Mouse (Mus musculus): ENCODE measurements around the gene Parp16. TPM values are rescaled to one million over a fixed set of nuclear protein-coding genes. Genes with fewer than 3 reads are reported as not detected.
"Not testable (repeated sequence)": the region's sequence is repeated elsewhere in the genome, so short reads cannot be mapped to it uniquely, and the experiment has no call there.

Gene Parp16
- total RNA-seq, 2 experiments from 2014 or later = 3.7 to 4.6 TPM

DNA sequence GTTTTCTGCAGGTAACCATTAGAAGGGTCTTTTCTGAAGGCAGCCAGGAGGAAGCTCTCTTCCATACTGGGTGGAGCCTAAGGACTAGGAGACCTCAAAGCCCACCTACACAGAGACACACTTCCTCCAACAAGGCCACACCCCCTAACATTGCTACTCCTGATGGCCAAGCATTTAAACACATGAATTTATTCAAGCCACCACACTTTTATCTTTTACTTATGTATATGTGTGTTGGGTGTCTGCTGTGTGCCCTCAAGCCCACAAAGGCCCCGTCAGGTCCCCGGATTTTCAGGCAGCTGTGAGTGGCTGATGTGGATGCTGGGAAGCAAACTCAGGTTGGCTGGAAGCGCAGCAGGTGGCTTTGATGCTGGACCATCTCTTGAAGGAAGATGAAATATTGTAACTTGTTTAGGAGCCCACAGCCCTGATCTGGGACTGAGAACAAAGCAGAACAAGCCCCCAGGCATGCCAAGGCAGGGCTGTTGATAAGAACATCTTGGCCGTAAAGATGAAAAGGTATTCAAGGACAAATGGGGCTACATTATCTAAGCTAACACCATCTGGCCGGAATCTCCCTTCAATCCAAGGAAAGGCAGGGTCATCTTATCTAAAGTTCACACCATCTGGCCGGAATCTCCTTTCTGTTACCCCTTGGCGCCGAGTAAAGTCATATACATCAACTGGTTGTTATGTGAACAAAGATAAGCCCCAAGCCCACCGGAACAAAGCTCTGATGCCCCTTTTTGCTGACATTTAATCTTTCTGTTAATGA is 12.1 kb downstream of the Parp16 start:
- not testable (repeated sequence) for DNase-seq (ENCODE audit: extremely low spot score in 1 of 2, low spot score in 1 of 2)

DNA sequence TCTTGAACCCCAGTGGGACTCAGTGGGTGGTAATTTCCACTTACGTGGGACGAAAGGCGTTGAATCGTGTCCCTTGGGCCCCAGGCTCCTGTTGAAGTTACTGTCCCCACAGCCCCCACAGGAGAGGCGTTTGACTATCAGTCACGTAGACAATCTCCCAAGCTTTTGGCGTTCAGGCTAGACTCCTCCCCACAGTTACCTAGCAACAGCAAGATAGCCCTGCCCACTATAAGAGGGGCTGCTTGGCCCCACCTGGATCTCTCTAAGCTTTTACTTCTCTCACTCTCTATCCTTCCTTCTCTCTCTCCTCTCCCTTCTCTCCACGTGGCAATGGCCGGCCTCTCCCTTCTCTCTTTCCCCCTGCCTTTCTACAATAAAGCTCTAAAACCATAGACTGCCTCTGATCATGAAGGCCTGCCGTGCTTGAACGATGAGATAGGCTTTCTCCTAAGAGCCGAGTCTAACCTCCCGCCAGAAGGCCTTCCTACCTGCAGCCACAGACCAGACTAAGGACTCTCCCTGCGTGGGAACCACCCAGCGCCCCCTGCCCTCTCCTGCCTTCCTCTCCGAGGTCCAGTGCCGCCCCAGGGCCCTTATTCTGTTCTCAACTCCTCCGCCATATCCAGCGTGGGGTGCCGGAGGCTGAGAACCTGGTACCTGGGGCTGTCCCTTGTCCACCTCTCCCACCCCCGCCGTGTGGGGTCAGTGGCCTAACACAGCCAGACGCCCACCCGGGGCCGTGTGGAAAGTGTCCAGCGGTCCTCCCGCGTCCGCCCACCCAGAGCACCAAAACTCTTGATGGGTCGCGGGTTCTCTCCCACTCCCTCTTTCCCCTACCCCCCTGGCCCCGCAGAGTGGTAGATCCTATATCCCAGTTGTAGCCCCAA is 13.4 kb downstream of the Parp16 start:
- no peak for DNase-seq (ENCODE audit: extremely low spot score in 1 of 2, low spot score in 1 of 2)

DNA sequence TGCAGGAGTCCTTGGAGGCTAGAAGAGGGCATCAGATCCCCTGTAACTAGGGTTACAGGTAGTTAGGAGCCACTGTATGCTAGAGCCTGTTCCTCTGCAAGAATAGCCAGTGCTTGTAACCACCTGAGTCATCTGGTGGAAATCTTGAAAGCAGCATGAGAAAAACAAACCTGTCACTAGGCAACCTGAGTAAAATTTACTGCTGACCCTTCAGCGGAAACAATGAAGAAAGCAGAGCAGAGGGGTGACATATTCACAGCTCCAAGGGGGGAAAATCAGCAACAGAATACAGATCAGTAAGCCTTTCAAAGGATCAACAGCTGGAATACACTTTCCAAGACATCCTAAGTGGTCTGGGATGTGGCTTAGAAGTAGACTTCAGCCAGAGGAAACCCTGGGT is 16.4 kb downstream of the Parp16 start:
- no peak for DNase-seq (ENCODE audit: extremely low spot score in 1 of 2, low spot score in 1 of 2)

DNA sequence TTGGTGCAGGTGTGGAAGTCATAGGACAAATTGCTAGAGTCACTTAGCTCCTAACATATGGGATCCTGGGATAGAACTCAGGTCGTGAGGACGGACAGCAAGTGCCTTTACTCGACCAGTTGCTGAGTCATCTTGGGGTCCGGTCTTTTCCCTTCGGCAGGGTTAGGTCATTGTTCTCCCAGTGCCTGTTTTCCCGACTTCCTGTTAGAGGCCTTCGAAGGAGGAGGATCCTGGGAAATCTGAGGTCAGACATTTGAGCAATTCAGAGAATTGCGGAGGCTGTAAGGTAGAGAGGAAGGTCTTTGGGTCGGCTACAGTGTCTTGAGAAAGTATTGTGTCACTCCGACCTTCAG is 19.2 kb downstream of the Parp16 start:
- no peak for DNase-seq (ENCODE audit: extremely low spot score in 1 of 2, low spot score in 1 of 2)

DNA sequence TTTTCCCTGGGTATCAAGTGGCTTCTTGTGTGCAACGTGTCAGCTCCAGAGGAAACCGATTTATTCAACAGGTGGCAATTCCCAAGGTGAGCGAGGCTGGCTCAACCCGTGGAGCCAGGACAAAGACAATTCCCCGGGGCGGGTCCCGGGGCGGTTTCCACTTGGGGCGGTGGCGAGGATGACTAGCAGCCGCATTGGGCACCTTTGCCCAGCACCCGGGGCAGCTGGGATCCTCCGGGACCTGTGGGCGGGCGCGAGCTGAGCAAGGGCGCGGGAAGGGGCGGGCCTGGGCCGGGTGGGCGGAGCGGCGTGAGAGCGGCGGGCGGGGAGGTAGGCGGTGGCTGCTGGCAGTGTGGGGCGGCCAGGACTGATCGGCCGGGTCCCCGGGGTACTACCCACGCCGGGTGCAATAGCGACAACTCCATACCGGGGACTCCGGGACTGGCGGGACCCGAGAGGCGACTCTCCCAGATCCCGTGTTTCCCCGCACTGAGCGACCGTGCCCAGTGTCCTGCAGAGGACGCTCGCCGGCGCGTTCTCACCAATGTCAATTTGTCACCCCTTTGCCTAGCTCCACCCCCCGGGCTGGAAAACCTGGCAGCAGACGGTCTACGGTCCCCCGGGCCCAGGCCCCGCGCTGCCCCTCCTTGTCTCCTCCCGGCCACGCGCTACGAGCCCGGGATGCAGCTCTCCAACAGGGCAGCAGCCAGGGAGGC is 19.8 kb downstream of the Parp16 start:
- DNase-seq (ENCODE audit: extremely low spot score in 1 of 2, low spot score in 1 of 2) = peak; percentile 64 to 75

DNA sequence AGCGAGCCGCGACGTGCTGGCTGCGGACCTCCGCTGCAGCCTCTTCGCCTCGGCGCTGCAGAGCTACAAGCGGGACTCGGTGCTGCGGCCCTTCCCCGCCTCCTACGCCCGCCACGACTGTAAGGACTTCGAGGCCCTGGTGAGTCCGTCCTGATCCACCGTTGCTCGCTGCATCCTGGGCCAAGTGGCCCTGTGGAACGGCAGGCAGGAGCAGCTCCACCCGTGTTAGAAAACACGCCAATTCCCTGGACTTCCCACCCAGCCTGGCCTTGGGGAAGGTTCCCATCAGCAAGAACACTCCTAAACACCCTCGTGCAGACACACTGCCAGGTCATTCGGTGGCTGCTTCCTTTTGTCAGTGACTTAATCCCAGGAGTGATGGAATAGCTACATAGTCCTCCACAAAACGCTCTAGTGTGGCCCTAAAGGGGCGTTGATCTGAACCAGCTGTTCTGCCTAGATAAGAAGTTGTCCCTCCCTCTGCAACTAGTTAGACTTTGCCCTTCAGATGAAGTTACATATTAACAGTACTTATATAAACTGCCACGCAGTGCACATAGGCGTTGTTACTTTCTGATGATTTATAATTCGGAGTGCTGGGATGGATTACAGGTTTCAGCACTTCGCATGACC is 20.5 kb downstream of the Parp16 start:
- no peak for DNase-seq (ENCODE audit: extremely low spot score in 1 of 2, low spot score in 1 of 2)

DNA sequence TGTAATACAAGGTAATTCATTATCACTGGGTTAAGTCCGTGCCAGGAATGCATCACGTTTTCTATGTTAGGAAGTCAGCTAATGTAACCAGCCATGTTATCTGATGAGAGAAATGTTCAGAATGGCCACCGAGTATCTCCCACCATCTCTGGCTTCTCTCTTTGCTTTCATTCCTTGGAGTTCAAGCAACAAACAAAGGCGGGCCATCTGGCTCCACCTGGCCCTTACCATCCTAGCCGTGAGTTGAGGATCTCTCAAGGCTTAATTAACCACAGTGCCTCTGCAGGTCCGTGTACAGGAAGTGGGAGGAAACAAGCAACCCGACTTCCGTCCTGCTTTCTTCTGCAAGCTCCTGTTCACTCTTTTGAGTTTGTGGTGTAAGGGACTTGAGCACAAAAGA is 21.8 kb downstream of the Parp16 start:
- no peak for DNase-seq (ENCODE audit: extremely low spot score in 1 of 2, low spot score in 1 of 2)

DNA sequence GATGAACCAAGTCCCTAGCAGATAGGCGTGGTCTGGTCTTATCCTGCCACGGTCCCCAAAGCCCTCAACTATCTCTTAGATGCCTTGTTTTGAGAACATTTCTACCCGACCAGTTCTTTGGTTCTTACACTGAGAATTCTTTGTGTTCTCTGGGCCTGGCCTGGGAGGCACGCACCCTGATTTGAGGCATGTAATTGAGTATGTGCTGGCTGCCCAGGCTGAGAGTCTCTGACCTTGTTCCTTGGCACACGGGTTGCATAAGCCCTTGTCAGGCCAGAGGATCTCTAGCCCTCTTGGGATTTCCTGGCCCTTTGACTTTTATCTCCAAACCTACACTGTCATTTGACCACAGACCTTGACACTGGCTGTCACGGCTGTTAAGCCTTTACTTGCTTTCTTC is 22.5 kb downstream of the Parp16 start:
- DNase-seq (ENCODE audit: extremely low spot score in 1 of 2, low spot score in 1 of 2) = no peak

DNA sequence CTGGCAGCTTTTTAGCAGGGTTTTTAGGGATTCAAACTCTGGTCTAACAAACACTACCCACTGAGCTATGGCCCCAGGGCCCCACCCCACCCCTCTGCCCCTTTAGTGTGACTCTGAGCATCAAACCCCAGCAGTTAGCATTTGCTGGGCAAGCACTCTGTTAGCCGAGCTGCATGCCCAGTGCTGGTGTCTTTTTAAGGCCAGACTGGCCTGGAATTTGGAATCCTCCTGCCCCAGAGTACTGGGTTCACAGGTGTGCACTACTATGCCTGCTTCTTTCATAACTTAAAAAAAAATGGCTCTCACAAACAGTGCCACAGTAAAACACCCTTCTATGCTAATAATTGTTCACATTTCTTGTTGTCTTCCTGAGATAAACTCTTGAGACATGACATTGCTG is 23.8 kb downstream of the Parp16 start:
- no peak for DNase-seq (ENCODE audit: extremely low spot score in 1 of 2, low spot score in 1 of 2)

DNA sequence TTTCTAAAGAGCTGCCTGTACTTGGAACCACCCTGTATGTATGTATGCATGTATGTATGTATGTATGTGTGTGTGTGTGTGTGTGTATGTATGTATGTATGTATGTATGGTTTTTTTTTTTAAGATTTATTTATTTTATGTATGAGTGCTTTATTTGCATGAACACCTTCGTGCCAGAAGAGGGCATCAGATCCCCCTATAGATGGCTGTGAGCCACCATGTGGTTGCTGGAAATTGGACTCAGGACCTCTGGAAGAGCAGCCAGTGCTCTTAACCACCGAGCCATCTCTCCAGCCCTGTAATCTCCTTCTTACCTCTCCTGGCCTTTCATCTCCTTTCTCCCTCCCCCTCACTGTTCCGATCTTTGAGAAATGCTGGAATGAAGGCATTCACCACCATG is 25.2 kb downstream of the Parp16 start:
- DNase-seq (ENCODE audit: extremely low spot score in 1 of 2, low spot score in 1 of 2) = not testable (repeated sequence)

DNA sequence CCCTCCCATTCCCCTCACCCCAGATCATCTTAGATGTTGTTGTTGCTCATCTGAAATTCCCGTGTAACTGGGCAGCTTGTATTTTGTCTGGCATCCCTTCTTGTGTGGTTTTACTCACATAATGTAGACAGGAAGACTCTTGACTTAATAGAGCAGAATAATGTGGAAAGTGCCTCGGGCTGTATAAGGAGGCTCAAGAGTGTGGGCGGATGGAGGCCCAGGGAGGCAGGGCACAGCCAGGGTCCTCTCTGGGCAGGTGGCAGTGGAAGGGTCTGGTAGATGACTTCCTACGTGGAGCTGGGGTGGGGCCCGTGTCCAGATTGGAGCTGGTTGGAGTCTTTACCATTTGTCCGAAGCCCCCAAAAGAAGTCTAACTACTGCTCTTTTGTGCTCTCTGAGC is 28.8 kb downstream of the Parp16 start:
- no peak for DNase-seq (ENCODE audit: extremely low spot score in 1 of 2, low spot score in 1 of 2)

DNA sequence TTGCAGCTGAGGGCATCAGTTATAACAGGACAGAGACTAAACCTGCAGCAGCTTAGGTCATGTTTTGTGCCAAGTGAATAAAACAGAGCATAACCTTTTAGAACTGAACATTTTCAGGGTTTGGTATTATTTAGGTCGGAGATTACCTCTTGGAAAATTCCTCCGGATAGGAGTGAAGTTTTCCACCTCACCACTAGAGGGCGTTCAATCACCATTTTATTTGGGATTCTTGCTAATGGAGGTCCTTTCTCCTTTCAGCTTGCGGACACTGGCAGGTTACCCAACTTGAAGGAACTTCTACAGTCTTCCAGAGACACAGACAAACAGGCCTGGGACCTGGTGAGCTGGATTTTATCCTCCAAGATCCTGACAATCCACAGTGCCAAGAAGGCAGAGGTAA is 30.6 kb downstream of the Parp16 start:
- peak in 1 of 2 experiments; percentile 32 for DNase-seq (ENCODE audit: extremely low spot score in 1 of 2, low spot score in 1 of 2)

DNA sequence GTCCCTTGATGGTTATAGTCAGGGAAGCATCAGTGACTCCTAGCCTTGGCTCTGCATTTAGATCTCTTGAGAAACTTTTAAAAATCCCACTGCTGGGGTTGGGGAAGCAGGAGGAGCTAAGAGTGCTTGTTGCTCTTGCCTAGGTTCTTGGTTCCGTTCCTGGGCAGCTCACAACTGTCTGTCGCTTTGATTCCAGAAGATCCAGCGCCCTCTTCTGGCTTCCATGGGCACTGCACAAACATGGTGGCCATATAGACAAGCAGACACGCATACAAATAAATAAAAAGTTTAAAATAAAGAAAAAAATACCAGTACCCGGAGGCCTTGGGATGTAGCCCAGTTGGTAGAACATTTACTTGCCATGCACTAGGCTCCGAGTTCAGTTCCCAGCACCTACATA is 35.1 kb downstream of the Parp16 start:
- no peak for DNase-seq (ENCODE audit: extremely low spot score in 1 of 2, low spot score in 1 of 2)

DNA sequence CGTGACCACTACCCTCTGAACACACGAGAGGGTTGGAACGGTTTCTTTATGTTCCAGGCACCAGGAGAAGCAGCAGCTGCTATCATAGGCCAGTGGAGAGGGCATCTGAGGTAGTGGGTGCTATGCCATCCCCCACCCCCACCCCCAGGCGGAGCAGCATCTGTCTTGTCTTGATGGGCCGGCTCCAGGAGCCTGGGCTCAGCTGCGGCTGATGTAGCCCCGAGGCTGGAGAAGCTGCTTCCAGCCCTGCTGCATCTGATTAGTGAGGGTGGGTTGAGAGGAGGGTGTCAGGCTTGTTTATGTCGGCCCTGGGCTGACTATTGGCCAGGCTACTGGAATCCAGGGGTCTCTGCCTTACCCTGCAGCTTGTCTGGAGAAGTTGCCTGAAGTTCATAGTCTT is 36.1 kb downstream of the Parp16 start:
- DNase-seq (ENCODE audit: extremely low spot score in 1 of 2, low spot score in 1 of 2) = no peak

DNA sequence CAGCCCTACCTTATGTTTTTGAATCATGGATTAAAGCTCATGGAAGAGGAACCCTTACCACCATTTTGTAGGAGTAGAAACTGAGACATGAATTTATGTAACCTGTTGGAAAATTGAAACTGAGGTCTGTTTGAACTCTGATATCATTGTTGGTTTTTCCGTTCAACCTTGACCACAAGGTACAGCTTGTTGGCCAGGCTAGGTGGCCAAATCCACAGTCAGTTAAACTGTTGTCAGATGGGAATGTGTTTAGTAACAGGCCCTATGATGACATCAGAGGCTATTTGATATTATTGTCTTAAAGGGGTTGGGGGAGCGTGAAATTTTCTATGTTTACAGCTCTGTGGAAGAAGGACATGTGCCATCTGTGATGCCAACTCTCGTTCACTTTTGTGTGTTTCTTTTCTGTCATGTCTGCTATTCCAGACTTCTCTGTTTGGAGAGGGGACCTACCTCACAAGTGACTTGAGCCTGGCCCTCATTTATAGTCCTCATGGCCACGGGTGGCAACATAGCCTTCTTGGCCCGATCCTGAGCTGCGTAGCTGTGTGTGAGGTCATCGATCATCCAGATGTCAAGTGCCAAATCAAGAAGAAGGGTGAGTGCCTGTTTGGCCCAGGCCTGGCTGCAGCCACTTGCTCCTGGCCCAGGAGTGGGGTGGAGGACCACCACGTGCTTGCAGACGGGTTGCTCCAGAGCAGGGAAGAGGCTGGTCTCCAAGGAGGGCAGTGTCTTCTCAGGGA is 38.3 kb downstream of the Parp16 start:
- DNase-seq (ENCODE audit: extremely low spot score in 1 of 2, low spot score in 1 of 2) = no peak

DNA sequence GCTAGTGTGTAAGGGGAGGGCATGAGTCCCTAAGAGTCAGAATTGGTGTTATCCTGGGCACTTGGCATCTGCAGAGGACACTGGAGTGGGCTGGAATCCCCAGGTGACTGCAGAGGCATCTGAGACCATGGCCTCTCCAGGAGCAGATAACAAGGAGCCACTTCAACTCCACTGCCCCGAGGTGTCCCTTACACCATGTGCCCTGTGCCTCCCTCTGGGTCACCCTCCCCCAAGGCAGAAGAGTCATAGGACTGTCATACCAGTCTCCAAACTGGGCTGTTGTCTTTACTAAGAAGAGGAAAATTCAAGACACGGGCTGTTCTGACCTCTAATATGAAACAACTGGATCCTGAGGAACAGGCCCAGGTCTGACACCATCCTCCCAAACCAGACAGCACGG is 39.6 kb downstream of the Parp16 start:
- no peak for DNase-seq (ENCODE audit: extremely low spot score in 1 of 2, low spot score in 1 of 2)

DNA sequence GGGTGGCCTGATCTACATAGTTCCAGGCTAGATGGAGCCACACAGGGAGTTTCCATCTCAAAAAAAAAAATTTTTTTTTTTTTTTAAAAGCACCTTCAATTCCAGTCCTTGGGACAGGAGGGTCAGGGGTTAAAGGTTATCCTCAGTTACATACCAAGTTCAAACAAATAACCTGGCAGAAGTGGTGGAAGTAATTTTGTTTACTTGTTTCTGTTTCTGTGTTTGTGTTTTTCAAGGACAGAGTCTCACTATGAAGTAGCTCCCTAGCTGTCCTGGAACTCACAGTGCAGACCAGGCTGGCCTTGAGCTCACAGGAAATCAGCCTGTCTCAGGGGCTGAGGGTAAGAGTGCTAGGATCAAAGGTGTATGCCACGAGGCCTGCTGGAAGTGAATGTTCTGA is 40.4 kb downstream of the Parp16 start:
- DNase-seq (ENCODE audit: extremely low spot score in 1 of 2, low spot score in 1 of 2) = no peak

DNA sequence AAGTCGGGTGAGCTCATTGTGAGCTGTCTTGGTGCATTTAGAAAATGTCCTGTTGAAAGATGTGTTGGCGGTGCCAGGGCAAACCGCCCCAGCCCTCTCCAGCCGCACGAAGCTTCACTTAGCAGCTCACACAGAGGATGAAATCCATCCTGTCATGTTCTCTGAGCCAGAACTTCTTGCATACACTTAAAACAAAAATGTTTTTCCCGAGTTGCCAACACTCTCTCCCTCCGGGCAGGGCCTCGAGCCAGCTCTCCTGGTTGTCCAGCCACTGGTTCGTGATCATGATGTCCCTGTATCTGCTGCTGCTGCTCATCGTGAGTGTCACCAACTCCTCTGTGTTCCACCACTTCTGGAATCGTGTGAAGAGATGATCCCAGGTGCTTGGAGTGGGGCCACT is 42.5 kb downstream of the Parp16 start:
- DNase-seq (ENCODE audit: extremely low spot score in 1 of 2, low spot score in 1 of 2) = no peak

DNA sequence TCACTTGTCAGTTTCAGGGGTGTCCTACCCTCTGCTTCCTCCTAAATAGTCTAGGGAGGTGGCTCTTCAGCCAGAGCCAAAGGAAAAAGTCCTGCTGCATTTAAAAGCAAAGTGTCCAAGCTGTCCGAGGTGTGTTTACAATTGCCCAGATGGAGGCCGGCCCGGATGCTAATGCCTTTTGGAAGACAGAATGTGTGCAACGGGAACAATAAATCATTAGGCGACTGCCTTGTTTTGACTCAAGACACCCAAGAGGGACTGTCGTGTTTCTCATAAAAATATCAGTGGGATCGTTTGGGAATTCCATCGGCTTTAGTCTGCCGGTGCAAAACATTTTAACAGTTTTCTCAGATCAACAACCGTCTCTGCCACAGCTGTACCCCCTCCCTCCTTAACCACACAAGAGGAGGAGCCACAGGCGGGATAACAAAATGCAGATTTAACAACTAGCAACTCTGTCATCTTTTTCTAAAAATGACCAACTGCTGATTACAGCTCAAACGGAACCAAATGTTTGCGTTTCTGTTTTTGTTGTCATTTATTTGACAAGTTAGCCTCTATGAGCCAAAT is 43.1 kb downstream of the Parp16 start:
- DNase-seq (ENCODE audit: extremely low spot score in 1 of 2, low spot score in 1 of 2) = no peak

DNA sequence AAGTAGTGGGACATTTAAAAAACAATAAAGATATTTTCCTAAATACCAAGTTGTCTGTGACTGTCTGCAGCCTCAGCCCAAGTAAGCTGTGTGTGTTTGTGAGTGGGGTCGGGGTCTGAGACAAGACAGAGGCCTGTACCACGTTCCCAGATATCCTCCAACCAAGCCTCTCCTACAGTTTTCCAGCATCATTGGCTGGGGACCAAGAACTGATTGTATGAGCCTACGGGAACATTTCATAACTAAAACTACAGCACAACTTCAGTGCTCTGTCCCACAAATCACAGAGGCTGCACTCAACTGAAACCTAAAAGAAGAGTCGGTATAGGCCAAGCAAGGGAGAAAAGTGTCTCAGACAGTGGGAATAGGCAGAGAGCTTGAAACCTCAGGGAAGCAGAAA is 44.0 kb downstream of the Parp16 start:
- DNase-seq (ENCODE audit: extremely low spot score in 1 of 2, low spot score in 1 of 2) = no peak
